Mouse (Mus musculus): Measurements from ENCODE around the gene Bcan.

The Bcan gene

DNA sequence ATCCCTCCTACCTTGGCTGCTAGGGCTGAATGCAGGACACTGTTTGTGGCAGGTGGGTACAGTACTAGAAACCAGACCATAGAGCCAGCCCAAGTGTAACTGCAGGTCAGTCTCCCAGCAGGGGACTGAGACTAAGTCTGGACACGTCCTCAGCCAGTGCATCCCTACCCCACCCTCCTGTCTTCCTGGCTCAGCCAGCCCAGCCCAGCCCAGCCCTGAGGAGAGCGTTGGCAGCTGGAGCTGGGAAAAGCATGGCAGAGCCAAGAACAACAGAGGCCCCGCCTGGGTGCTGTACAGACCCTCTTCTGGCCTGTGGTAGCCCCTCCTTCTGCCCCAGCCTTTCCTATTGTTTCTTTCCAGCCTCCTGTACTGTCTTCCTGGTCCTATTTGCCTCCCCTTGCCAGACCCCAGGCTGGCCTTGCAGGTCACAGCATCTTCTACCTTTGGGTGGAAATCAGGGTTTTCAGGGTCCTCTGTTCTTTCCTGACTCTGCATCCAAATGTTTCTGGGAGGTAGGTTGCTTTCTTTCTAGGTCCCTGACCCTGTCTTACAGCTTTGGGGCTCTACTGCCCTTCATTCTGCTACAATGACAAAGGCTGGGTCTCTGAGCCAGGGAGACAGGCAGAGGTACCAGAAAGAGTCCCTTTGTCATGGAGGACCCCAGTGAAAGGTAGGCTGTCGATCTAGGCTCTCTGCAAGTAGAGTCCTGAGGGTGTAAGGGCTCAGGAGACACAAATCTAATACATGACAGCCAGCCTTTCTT is 55.0 kb downstream of the Bcan start:
- DNase-seq (ENCODE audit: low read depth, low spot score), result no peak

DNA sequence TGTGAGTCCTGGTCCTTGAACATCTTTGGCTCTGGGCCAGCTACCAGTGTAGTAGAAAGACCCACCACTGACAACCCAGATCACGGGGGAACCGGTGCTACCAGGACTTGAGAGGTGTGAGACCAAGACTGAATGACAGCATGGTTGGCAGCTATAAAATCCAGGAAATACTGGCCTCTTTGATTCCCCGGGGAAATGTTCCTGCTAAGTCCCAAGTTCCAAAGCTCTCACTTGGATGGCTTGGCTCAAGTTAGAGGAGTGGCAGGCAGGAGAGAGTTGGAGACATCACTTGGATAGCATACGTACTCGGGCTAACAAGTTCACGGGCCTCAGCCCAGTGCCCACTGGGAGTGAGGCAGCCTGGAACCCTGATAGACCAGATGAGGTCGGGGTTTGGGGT is 56.4 kb downstream of the Bcan start:
- DNase-seq (ENCODE audit: low read depth, low spot score), result no peak

DNA sequence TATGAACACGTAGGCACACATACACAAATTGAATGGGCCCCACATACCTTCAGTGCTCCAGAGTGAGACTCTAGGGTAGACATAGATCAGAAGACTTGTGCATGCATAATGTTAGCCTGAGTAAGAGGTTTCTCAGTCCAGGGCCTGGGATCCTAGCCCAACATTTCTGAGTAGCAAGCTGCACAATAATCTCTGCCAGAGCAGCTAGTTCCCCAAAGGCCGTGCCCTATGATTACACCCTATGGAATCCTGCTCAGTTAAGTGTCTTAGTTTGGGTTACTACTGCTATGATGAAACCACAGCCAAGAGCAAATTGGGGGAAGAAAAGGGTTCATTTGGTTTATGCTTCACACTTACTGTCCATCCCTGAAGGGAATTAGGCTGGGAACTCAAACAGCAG is 57.6 kb downstream of the Bcan start:
- DNase-seq (ENCODE audit: low read depth, low spot score), result no peak

DNA sequence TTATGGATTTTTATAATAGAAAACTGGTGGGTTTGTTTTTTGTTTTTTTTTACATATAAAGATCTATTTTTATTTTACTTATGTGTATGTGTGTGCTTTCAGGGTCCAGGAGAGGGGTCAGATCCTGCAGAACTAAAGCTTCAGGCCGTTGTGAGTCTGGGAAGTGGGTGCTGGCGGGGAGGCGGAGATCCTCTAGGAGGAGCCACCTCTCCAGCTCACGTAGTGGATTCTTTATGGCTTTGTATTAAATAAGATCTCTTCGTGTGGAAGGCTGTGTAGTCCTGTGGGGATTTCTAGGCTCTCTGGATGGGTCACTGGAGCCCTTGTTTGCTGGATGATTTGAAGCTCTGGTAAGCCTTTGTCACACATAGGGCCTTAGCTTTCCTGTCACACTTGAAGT is 59.4 kb downstream of the Bcan start:
- no peak for DNase-seq (ENCODE audit: low read depth, low spot score)
